Mouse (Mus musculus) MEL (cell line): ENCODE measurements at regions not wholly inside any gene's neighbourhood (a gene's known extent, or its start where the extent isn't known, plus 50 kb on each side); places are given as distances from the start of the nearest gene placed in this dataset.

ENCODE experiments used
- EP300 ChIP-seq, 2 experiments: IDR thresholded peaks; 2 replicates each; pipeline ENCODE4 v1.6.1; 2011; ENCODE audit warnings: improper control_type of control experiment in 2 of 2, low read length in 2 of 2, low read depth in 1 of 2, mild to moderate bottlenecking in 1 of 2
- POLR2A ChIP-seq, 2 experiments: IDR thresholded peaks; 2 replicates each; pipeline ENCODE4 v1.6.1; 2011 to 2012; ENCODE audit warnings: low read length in 2 of 2, mild to moderate bottlenecking in 2 of 2, control low read depth in 1 of 2, improper control_type of control experiment in 1 of 2, low read depth in 1 of 2, moderate library complexity in 1 of 2; ENCODE audit not compliant: control insufficient read depth in 1 of 2, insufficient read depth in 1 of 2, poor library complexity in 1 of 2
- ZC3H11A ChIP-seq: IDR thresholded peaks from 2 replicates; pipeline ENCODE4 v1.6.1; 2012; ENCODE audit warnings: low read depth, mild to moderate bottlenecking, inconsistent platforms, low read length, improper control_type of control experiment

- no peak for TF ChIP-seq ZC3H11A
- TF ChIP-seq POLR2A (IDR thresholded peaks at IDR 0.05; ENCODE audit: control insufficient read depth in 1 of 2, insufficient read depth in 1 of 2, low read depth in 1 of 2, low read length in 2 of 2, poor library complexity in 1 of 2): no peak
- no peak for TF ChIP-seq EP300 (IDR thresholded peaks at IDR 0.05; ENCODE audit: low read depth in 1 of 2, low read length in 2 of 2)
These were observed 425.6 kb upstream of the Ubash3b start for GRCm38 (mm10) chr9:41586966-41587570.
